Mouse (Mus musculus): Measurements from ENCODE around the gene Tgm6. TPM values are rescaled to one million over a fixed set of nuclear protein-coding genes. Genes with fewer than 3 reads are reported as not detected.

The Tgm6 gene
- total and polyA plus RNA-seq, 3 experiments, result 0.09 TPM; not detected in 2

- Histone ChIP-seq H3K27ac (ENCODE audit: insufficient read depth, low read depth) (no peak overlapping the region), H3K9me3 (replicated peaks; ENCODE audit: low read length) (no peaks in the 10 kb centered on the region), H3K27me3 (replicated peaks) (peaks cover 9% of the 10 kb centered on the region), H3K36me3 (replicated peaks in 1 of 2; ENCODE audit: control insufficient read depth in 1 of 2, insufficient read depth in 1 of 2, low read length in 1 of 2) (no peaks in the 10 kb centered on the region), H3K4me3 (replicated peaks in 1 of 3; ENCODE audit: low read depth in 2 of 3, low read length in 2 of 3, poor library complexity in 1 of 3) (no peak overlapping the region), H3K9ac (ENCODE audit: insufficient read depth, low read depth) (no peak overlapping the region), H3K4me2 (ENCODE audit: insufficient read depth, low read depth, poor library complexity, severe bottlenecking) (no peak overlapping the region), H3K4me1 (ENCODE audit: control insufficient read depth in 1 of 2, insufficient read depth in 2 of 2) (no peaks in the 10 kb centered on the region), H3K79me2 (replicated peaks; ENCODE audit: control insufficient read depth, extremely low read depth, insufficient read depth, poor library complexity, severe bottlenecking) (no peaks in the 10 kb centered on the region)
- in situ Hi-C loops (cut with MboI; ENCODE audit: low pct_ligation_motif_present, low pct_unique_long_range_greater_than_20kb, low sequenced_read_pairs) (no loop called here), dilution Hi-C loops (cut with MboI; ENCODE audit: extremely low pct_ligation_motif_present, extremely low pct_unique_long_range_greater_than_20kb, low sequenced_read_pairs) (no loop called here)
- DNase-seq (ENCODE audit: extremely low read depth), result no peak
- TF ChIP-seq POLR2A (IDR thresholded peaks at IDR 0.05; ENCODE audit: low read depth, low read length) (no peak), MAX (IDR thresholded peaks at IDR 0.05; ENCODE audit: low read length) (no peak), USF2 (conservative IDR thresholded peaks at IDR 0.05; ENCODE audit: low read depth, low read length) (no peak), MAFK (IDR thresholded peaks at IDR 0.05; ENCODE audit: insufficient replicate concordance, low read length) (no peak), IRF4 (IDR thresholded peaks at IDR 0.05; ENCODE audit: low read depth, low read length) (no peak), SIN3A (IDR thresholded peaks at IDR 0.05; ENCODE audit: low read length) (no peak), E2F4 (IDR thresholded peaks at IDR 0.05; ENCODE audit: insufficient replicate concordance, low read depth, low read length) (no peak), MYC (IDR thresholded peaks at IDR 0.05; ENCODE audit: low read depth, low read length) (no peak), SMC3 (IDR thresholded peaks at IDR 0.05; ENCODE audit: low read depth, low read length) (no peak), NELFE (IDR thresholded peaks at IDR 0.05; ENCODE audit: low read depth, low read length) (no peak), BHLHE40 (IDR thresholded peaks at IDR 0.05; ENCODE audit: low read depth, low read length) (no peak), ZC3H11A (IDR thresholded peaks at IDR 0.05; ENCODE audit: low read depth, low read length) (no peak), ETS1 (conservative IDR thresholded peaks at IDR 0.05; ENCODE audit: low read depth, low read length) (no peak)
Observed at GRCm38 (mm10) chr2:130113379-130113778, 1.2 kb downstream of the Tgm6 start.

GRCm38 (mm10) chr2:130118649-130119048 lies 6.4 kb downstream of the Tgm6 start:
- Histone ChIP-seq H3K4me2 (ENCODE audit: insufficient read depth, low read depth, poor library complexity, severe bottlenecking) (peak overlapping the region; percentile 51), H3K27me3 (replicated peaks) (peaks cover 24% of the 10 kb centered on the region), H3K27ac (ENCODE audit: insufficient read depth, low read depth) (no peak overlapping the region), H3K4me3 (replicated peaks in 1 of 3; ENCODE audit: low read depth in 2 of 3, low read length in 2 of 3, poor library complexity in 1 of 3) (peak overlapping the region in 2 of 3 experiments; percentile 28 to 39), H3K9me3 (replicated peaks; ENCODE audit: low read length) (no peaks in the 10 kb centered on the region), H3K79me2 (replicated peaks; ENCODE audit: control insufficient read depth, extremely low read depth, insufficient read depth, poor library complexity, severe bottlenecking) (no peaks in the 10 kb centered on the region), H3K4me1 (ENCODE audit: control insufficient read depth in 1 of 2, insufficient read depth in 2 of 2) (no peaks in the 10 kb centered on the region), H3K36me3 (replicated peaks in 1 of 2; ENCODE audit: control insufficient read depth in 1 of 2, insufficient read depth in 1 of 2, low read length in 1 of 2) (no peaks in the 10 kb centered on the region), H3K9ac (ENCODE audit: insufficient read depth, low read depth) (no peak overlapping the region)
- dilution Hi-C loops (cut with MboI; ENCODE audit: extremely low pct_ligation_motif_present, extremely low pct_unique_long_range_greater_than_20kb, low sequenced_read_pairs) (no loop called here), in situ Hi-C loops (cut with MboI; ENCODE audit: low pct_ligation_motif_present, low pct_unique_long_range_greater_than_20kb, low sequenced_read_pairs) (no loop called here)
- DNase-seq (ENCODE audit: extremely low read depth), result peak; percentile 22
- TF ChIP-seq USF1 (IDR thresholded peaks at IDR 0.05; ENCODE audit: low read depth, low read length), result peak; percentile 55
- no peak for TF ChIP-seq MAZ (IDR thresholded peaks at IDR 0.05; ENCODE audit: low read depth, low read length)
- peak; percentile 81 for TF ChIP-seq NRF1 (IDR thresholded peaks at IDR 0.05; ENCODE audit: low read depth, low read length)
- peak; percentile 38; the same call in 1 of the 2 replicates for TF ChIP-seq POLR2A (IDR thresholded peaks at IDR 0.05; ENCODE audit: low read depth, low read length)
- TF ChIP-seq USF2 (conservative IDR thresholded peaks at IDR 0.05; ENCODE audit: low read depth, low read length), result peak; percentile 44; the same call in 1 of the 2 replicates

All from CH12.LX (cell line).